Mouse (Mus musculus) lung, postnatal 0 days (tissue): ENCODE measurements around the gene Dnajb5.

Source experiments
- CTCF ChIP-seq: IDR thresholded peaks from 2 replicates; pipeline ENCODE4 v1.5.1; 2016; ENCODE audit warnings: antibody characterized with exemption, mild to moderate bottlenecking
- EP300 ChIP-seq: IDR thresholded peaks from 2 replicates; pipeline ENCODE4 v1.6.1; 2016; ENCODE audit warnings: antibody characterized with exemption, mild to moderate bottlenecking, control low read depth

- no peak for TF ChIP-seq CTCF
- no peak for TF ChIP-seq EP300
Observed at GRCm38 (mm10) chr4:42959382-42959781, 9.8 kb downstream of the Dnajb5 start.
